ENCODE assay signal across 9 mouse cellular contexts in genomic region chr6:100495131-100495530, GRCm38 (mm10).
DNase-seq lines count a peak whose midpoint lies in the region; ATAC-seq and TF ChIP-seq lines count a peak whose summit lies in the region.
"Had no signal": no experiment of that assay in that cellular context is flagged by ENCODE, and none has a peak within 500 bp of the region (broad histone marks: within the 10 kb centered on the region; RNA-seq: fewer than 3 reads in every experiment).

No protein-coding gene starts in this region.

- H3K79me2 ChIP-seq in heart, adult 2 months (replicated peaks; ENCODE audit: control insufficient read depth, insufficient read depth, low read length), result no peaks in the 10 kb centered on the region

- no peak for TF ChIP-seq POLR2A in heart, adult 2 months (IDR thresholded peaks at IDR 0.05; ENCODE audit: insufficient read depth, low read depth, low read length)
- no peak for TF ChIP-seq POLR2A in brain, embryonic 14.5 days (IDR thresholded peaks at IDR 0.05; ENCODE audit: borderline replicate concordance, extremely low read depth, insufficient read depth, insufficient read length, poor library complexity, severe bottlenecking)

- no peak for ATAC-seq in kidney, postnatal 0 days (replicated peaks; ENCODE audit: low FRiP score, low read depth)
- ATAC-seq in lung, postnatal 0 days, result peak; percentile 52

- no peaks in the 10 kb centered on the region for H3K36me3 ChIP-seq in heart, adult 2 months (ENCODE audit: control insufficient read depth, insufficient read depth, low read length)
- H3K36me3 ChIP-seq in kidney, postnatal 0 days (ENCODE audit: insufficient read depth, low read length), result no peaks in the 10 kb centered on the region
- H3K36me3 ChIP-seq in lung, postnatal 0 days (ENCODE audit: insufficient read depth, low read length), result no peaks in the 10 kb centered on the region
- H3K36me3 ChIP-seq: midbrain, embryonic 12.5 days had no signal

- peaks cover 1% of the 10 kb centered on the region; the same call in 1 of the 2 replicates for H3K4me1 ChIP-seq in heart, adult 2 months (ENCODE audit: control insufficient read depth, insufficient read depth, low read length)
- H3K4me1 ChIP-seq in kidney, postnatal 0 days (replicated peaks; ENCODE audit: insufficient read depth, low read length), result no peaks in the 10 kb centered on the region
- H3K4me1 ChIP-seq in lung, postnatal 0 days (ENCODE audit: insufficient read depth, low read depth, low read length), result no peaks in the 10 kb centered on the region

- H3K4me2 ChIP-seq in kidney, postnatal 0 days (ENCODE audit: low read length), result no peak overlapping the region
- no peak overlapping the region for H3K4me2 ChIP-seq in lung, postnatal 0 days (replicated peaks; ENCODE audit: low read depth, low read length)
- H3K4me2 ChIP-seq: midbrain, embryonic 12.5 days had no signal

- no peak overlapping the region for H3K27ac ChIP-seq in heart, adult 2 months
- H3K27ac ChIP-seq in kidney, postnatal 0 days, result no peak overlapping the region
- no peak overlapping the region for H3K27ac ChIP-seq in lung, postnatal 0 days (ENCODE audit: low read length)
- H3K27ac ChIP-seq: midbrain, embryonic 12.5 days had no signal

- no peak for TF ChIP-seq CTCF in heart, adult 2 months (IDR thresholded peaks at IDR 0.05)
- TF ChIP-seq CTCF in brain, embryonic 14.5 days (IDR thresholded peaks at IDR 0.05; ENCODE audit: borderline replicate concordance, extremely low read depth, insufficient read depth, insufficient read length), result no peak
- TF ChIP-seq CTCF in kidney, postnatal 0 days (IDR thresholded peaks at IDR 0.05; ENCODE audit: low read depth), result no peak
- TF ChIP-seq CTCF in lung, postnatal 0 days (IDR thresholded peaks at IDR 0.05), result no peak

- intact Hi-C loops in heart, adult 2 months (cut with DNase I), result no loop called here
- intact Hi-C loops in heart, postnatal 25 days (cut with DNase I), result no loop called here

- no peak for TF ChIP-seq EP300 in heart, adult 2 months (IDR thresholded peaks at IDR 0.05; ENCODE audit: insufficient read depth, low read depth, low read length)
- no peak for TF ChIP-seq EP300 in lung, postnatal 0 days (IDR thresholded peaks at IDR 0.05)

- no peaks in the 10 kb centered on the region for H3K9me3 ChIP-seq in kidney, postnatal 0 days (replicated peaks; ENCODE audit: low read length)
- no peaks in the 10 kb centered on the region for H3K9me3 ChIP-seq in lung, postnatal 0 days (ENCODE audit: low read length)
- H3K9me3 ChIP-seq: midbrain, embryonic 12.5 days had no signal

- H3K27me3 ChIP-seq in heart, adult 2 months (ENCODE audit: control insufficient read depth, insufficient read depth, low read length), result no peaks in the 10 kb centered on the region
- no peaks in the 10 kb centered on the region for H3K27me3 ChIP-seq in kidney, postnatal 0 days (ENCODE audit: insufficient read depth, low read length)
- H3K27me3 ChIP-seq in lung, postnatal 0 days (replicated peaks; ENCODE audit: insufficient read depth, low read length), result no peaks in the 10 kb centered on the region

- H3K4me3 ChIP-seq in heart, adult 2 months, result no peak overlapping the region
- H3K4me3 ChIP-seq in kidney, postnatal 0 days (replicated peaks; ENCODE audit: low read depth, low read length), result no peak overlapping the region
- no peak overlapping the region for H3K4me3 ChIP-seq in lung, postnatal 0 days (ENCODE audit: low read depth, low read length)
- H3K4me3 ChIP-seq: midbrain, embryonic 12.5 days had no signal

- 52% methylated on average over 12 of the region's 12 CpGs for WGBS in heart, adult 2 months
- WGBS in kidney, postnatal 0 days, result 70% methylated on average over 12 of the region's 12 CpGs
- WGBS in lung, postnatal 0 days, result 53% methylated on average over 12 of the region's 12 CpGs

- DNase-seq in heart, adult 2 months, result peak; percentile 24 to 39
- DNase-seq in heart, postnatal 25 days (ENCODE audit: low spot score), result no peak
- DNase-seq in brain, embryonic 14.5 days (ENCODE audit: low read depth), result peak; percentile 86
- peak; percentile 47 for DNase-seq in kidney, postnatal 0 days (ENCODE audit: low spot score)
- DNase-seq in lung, postnatal 0 days (ENCODE audit: low spot score), result peak; percentile 63
- DNase-seq in spleen, adult 12 weeks (ENCODE audit: low spot score), result no peak
- no peak for DNase-seq in urinary bladder, adult 2 months (ENCODE audit: low spot score)
- DNase-seq in ovary, postnatal 14 days (ENCODE audit: low spot score), result no peak

- no peak overlapping the region for H3K9ac ChIP-seq in heart, adult 2 months (ENCODE audit: low read depth, low read length)
- H3K9ac ChIP-seq in kidney, postnatal 0 days (ENCODE audit: low read depth, low read length), result no peak overlapping the region
- no peak overlapping the region for H3K9ac ChIP-seq in lung, postnatal 0 days (replicated peaks; ENCODE audit: low read depth)
- H3K9ac ChIP-seq: midbrain, embryonic 12.5 days had no signal

Comparison
In these comparisons a context has a peak if more than half of its experiments do, and no peak if none do; other contexts are left out.
1. DNase-seq: peak in heart, adult 2 months (2 of 2), brain, embryonic 14.5 days (single experiment), kidney, postnatal 0 days (single experiment) and lung, postnatal 0 days (single experiment); none in heart, postnatal 25 days (single experiment), spleen, adult 12 weeks (single experiment), urinary bladder, adult 2 months (single experiment) and ovary, postnatal 14 days (single experiment).